Mouse (Mus musculus): Measurements from ENCODE around the gene Enkur. TPM values are rescaled to one million over a fixed set of nuclear protein-coding genes. Genes with fewer than 3 reads are reported as not detected.

The Enkur gene
- polyA plus RNA-seq, 1 experiment: 0.09 TPM

DNA sequence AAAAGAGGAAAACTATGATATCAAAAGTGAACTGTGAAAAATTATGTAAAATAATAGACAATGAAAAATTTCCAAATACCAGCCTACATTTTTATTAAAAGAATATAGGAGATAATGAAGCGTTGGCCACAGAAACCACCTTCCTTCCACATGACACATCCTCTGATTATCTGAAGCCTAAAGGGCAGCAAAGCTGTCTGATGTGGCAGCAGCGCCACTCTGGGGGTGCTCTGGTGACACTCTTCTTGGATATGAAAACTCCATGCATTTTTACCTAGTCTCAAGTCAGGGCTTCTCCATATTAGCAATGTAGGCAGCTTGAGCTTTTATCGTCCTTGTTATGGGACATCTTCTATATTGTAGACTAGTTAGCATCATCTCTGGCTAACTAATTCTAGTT, 51.7 kb downstream of the Enkur start:
- no peak overlapping the region for H3K27ac ChIP-seq (ENCODE audit: insufficient read depth, low read depth, low read length)
- no peaks in the 10 kb centered on the region for H3K36me3 ChIP-seq (ENCODE audit: control insufficient read depth, insufficient read depth, low read length)
- no peaks in the 10 kb centered on the region for H3K27me3 ChIP-seq (ENCODE audit: control insufficient read depth, insufficient read depth, low read length)
- TF ChIP-seq CTCF (IDR thresholded peaks at IDR 0.05; ENCODE audit: extremely low read depth, insufficient read length, insufficient replicate concordance, low read depth, low read length) (0 out of 2 replicates have a peak, but pooled peaks have one; percentile 6), POLR2A (IDR thresholded peaks at IDR 0.05; ENCODE audit: low read depth, low read length) (no peak)
- no peak overlapping the region for H3K4me3 ChIP-seq (ENCODE audit: low read depth, low read length)
- H3K4me1 ChIP-seq (ENCODE audit: control insufficient read depth, insufficient read depth, insufficient read length, low read length): no peaks in the 10 kb centered on the region
- WGBS: 81% methylated on average over 3 of the region's 3 CpGs

DNA sequence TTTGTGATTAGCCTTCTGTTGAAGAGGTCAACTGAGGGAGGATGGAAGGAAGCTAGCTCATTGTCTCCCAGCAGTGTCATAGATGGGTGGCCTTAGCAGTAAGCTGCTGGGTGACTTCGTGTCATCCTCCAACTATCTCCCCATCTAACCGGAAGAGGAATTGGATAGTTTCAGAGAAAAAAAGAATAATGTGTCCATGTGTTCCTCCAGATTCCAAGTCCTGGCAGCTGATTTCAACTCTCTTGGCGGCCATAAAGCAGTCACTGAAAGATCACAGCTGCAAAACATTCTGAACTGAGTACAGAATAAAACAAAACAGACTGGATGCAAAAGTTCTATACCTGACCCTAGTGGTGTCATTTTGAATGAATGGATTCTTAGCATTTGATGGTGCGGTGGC, 58.0 kb downstream of the Enkur start:
- WGBS: 81% methylated on average over 4 of the region's 4 CpGs

DNA sequence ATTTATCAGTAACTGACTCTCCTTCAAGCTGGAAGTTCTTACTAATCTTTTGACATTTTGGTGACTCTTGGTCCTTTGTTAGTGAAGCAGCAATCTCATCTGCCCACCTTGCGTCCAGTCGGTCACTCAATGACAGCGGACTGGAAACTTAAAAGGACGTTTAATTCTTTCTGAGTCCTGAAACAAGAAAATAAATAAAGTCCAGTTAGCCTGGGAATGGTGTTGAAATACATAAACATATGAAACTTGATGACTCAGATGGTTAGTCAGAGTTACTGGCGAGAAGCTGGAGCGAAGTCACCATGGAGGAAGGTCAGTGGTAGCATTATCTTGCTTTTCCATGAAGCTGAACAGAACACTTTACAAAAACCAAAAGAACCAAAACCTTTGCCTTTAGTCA, 58.7 kb downstream of the Enkur start:
- TF ChIP-seq CTCF (IDR thresholded peaks at IDR 0.05; ENCODE audit: extremely low read depth, insufficient read length, insufficient replicate concordance, low read depth, low read length) (no peak), POLR2A (IDR thresholded peaks at IDR 0.05; ENCODE audit: low read depth, low read length) (no peak)
- Histone ChIP-seq H3K4me3 (ENCODE audit: low read depth, low read length) (no peak overlapping the region), H3K27me3 (ENCODE audit: control insufficient read depth, insufficient read depth, low read length) (no peaks in the 10 kb centered on the region), H3K27ac (ENCODE audit: insufficient read depth, low read depth, low read length) (no peak overlapping the region), H3K4me1 (ENCODE audit: control insufficient read depth, insufficient read depth, insufficient read length, low read length) (peaks cover 2% of the 10 kb centered on the region; the same call in 1 of the 2 replicates), H3K36me3 (ENCODE audit: control insufficient read depth, insufficient read depth, low read length) (no peaks in the 10 kb centered on the region)
- WGBS: 75% methylated on average over 6 of the region's 6 CpGs

More for the DNA sequence above, 58.0 kb downstream of the Enkur start:
- no peak for TF ChIP-seq CTCF (IDR thresholded peaks at IDR 0.05; ENCODE audit: extremely low read depth, insufficient read length, insufficient replicate concordance, low read depth, low read length)
- no peak for TF ChIP-seq POLR2A (IDR thresholded peaks at IDR 0.05; ENCODE audit: low read depth, low read length)
- Histone ChIP-seq H3K4me1 (ENCODE audit: control insufficient read depth, insufficient read depth, insufficient read length, low read length) (no peaks in the 10 kb centered on the region), H3K27me3 (ENCODE audit: control insufficient read depth, insufficient read depth, low read length) (no peaks in the 10 kb centered on the region), H3K27ac (ENCODE audit: insufficient read depth, low read depth, low read length) (no peak overlapping the region), H3K4me3 (ENCODE audit: low read depth, low read length) (no peak overlapping the region), H3K36me3 (ENCODE audit: control insufficient read depth, insufficient read depth, low read length) (no peaks in the 10 kb centered on the region)

DNA sequence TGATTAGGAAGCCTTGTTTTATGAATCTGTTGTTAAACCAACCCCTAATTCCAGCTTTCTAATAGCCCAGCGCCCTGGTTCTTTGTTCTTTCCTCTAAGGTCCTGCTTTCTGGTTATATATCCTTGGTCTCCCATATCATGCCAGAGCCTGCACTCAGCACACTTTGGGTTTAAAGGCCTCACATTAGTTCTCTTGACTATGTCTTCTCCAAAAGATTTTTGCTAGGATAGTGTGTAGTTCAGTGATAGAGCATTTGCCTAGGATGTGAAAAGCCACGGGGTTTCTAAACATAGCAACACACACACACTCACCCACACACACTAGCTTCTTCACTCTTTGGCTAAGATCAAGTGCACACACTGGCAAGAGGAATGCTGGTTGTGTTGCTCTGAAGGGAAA, 62.5 kb downstream of the Enkur start:
- Histone ChIP-seq H3K27ac (ENCODE audit: insufficient read depth, low read depth, low read length) (no peak overlapping the region), H3K36me3 (ENCODE audit: control insufficient read depth, insufficient read depth, low read length) (no peaks in the 10 kb centered on the region), H3K4me1 (ENCODE audit: control insufficient read depth, insufficient read depth, insufficient read length, low read length) (peaks cover 5% of the 10 kb centered on the region; the same call in 1 of the 2 replicates), H3K4me3 (ENCODE audit: low read depth, low read length) (no peak overlapping the region), H3K27me3 (ENCODE audit: control insufficient read depth, insufficient read depth, low read length) (no peaks in the 10 kb centered on the region)
- TF ChIP-seq POLR2A (IDR thresholded peaks at IDR 0.05; ENCODE audit: low read depth, low read length) (no peak), CTCF (IDR thresholded peaks at IDR 0.05; ENCODE audit: extremely low read depth, insufficient read length, insufficient replicate concordance, low read depth, low read length) (no peak)
- 30% methylated on average over 2 of the region's 2 CpGs for WGBS

DNA sequence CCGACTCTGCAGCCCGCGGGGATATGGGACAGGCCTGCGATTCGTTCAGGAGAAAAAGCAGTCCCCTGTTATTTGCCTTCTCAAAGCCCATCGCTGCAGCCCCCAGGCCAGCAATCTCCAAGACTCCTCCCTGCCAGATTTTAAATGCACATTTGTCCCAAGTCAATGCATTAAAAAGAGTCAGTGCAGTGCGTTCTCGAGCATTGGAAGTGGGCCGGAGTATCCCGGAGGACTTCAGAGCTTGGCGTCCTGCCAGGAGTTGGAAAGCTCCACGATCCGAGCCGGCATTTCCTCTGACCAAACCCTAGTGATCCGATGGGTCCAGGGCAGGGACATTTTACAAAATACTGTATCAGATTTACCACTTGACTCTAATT, 63.0 kb downstream of the Enkur start:
- Histone ChIP-seq H3K27ac (ENCODE audit: insufficient read depth, low read depth, low read length) (no peak overlapping the region), H3K27me3 (ENCODE audit: control insufficient read depth, insufficient read depth, low read length) (no peaks in the 10 kb centered on the region), H3K36me3 (ENCODE audit: control insufficient read depth, insufficient read depth, low read length) (no peaks in the 10 kb centered on the region), H3K4me3 (ENCODE audit: low read depth, low read length) (peak overlapping the region; percentile 59), H3K4me1 (ENCODE audit: control insufficient read depth, insufficient read depth, insufficient read length, low read length) (peaks cover 5% of the 10 kb centered on the region; the same call in 1 of the 2 replicates)
- under 1% methylated on average over 15 of the region's 15 CpGs for WGBS
- TF ChIP-seq CTCF (IDR thresholded peaks at IDR 0.05; ENCODE audit: extremely low read depth, insufficient read length, insufficient replicate concordance, low read depth, low read length) (no peak), POLR2A (IDR thresholded peaks at IDR 0.05; ENCODE audit: low read depth, low read length) (no peak)

DNA sequence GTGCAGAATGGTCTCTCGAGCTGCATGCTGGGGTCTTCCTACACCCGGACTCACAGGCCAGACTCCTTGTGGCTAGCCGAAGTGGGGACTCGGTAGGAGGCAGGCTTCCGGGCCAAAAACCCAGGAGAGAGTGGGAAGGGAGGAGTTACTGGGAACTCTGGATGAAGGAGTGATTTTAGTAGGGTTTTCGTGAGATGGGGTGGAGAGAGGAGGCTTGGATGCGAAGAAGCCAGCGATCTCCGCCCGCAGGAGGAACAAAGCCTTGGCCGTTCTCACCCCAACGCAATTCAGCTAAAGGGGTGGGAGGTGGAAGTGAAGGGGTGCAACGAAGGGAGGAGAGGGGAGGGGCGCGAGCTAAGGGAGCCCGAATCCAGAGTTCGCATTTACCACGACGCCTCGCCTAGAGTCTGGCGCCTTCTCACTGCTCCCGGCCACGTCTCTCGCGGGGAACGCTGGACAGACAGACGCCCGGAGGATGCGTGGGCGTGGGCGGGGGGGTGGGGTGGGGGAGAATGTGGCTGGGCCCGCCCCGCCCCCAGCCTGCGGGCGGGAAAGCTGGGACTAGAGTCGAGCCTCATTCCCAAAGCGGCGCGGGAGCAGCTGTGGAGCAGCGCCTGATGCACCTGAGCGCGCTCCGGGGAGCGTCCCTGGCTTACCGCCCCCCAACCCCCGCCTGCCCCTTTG, 63.5 kb downstream of the Enkur start:
- no peak overlapping the region for H3K27ac ChIP-seq (ENCODE audit: insufficient read depth, low read depth, low read length)

DNA sequence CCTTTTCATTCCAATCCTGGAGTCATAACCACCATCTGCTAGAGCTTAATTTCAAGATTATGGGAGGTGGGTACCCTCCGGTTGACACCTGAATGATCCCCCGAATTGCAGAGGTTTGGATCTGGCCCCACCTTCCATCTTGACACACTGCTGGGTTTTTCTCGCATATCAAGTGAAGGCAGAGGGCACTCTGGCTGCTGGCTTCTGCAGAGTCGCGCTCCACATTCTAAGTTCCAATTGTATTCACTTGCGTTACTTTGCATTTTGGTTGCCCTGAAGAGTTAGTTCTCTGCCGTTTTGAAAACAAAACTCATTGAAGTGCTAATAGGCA, 64.0 kb downstream of the Enkur start:
- H3K4me3 ChIP-seq (ENCODE audit: low read depth, low read length): peak overlapping the region; percentile 59
- WGBS: 23% methylated on average over 7 of the region's 7 CpGs
- peaks cover 5% of the 10 kb centered on the region; the same call in 1 of the 2 replicates for H3K4me1 ChIP-seq (ENCODE audit: control insufficient read depth, insufficient read depth, insufficient read length, low read length)
- no peak for TF ChIP-seq CTCF (IDR thresholded peaks at IDR 0.05; ENCODE audit: extremely low read depth, insufficient read length, insufficient replicate concordance, low read depth, low read length)
- no peak for TF ChIP-seq POLR2A (IDR thresholded peaks at IDR 0.05; ENCODE audit: low read depth, low read length)
- no peak overlapping the region for H3K27ac ChIP-seq (ENCODE audit: insufficient read depth, low read depth, low read length)
- no peaks in the 10 kb centered on the region for H3K36me3 ChIP-seq (ENCODE audit: control insufficient read depth, insufficient read depth, low read length)
- H3K27me3 ChIP-seq (ENCODE audit: control insufficient read depth, insufficient read depth, low read length): no peaks in the 10 kb centered on the region

More for the DNA sequence above, 63.5 kb downstream of the Enkur start:
- Histone ChIP-seq H3K4me3 (ENCODE audit: low read depth, low read length) (peak overlapping the region; percentile 59), H3K4me1 (ENCODE audit: control insufficient read depth, insufficient read depth, insufficient read length, low read length) (peaks cover 5% of the 10 kb centered on the region; the same call in 1 of the 2 replicates), H3K36me3 (ENCODE audit: control insufficient read depth, insufficient read depth, low read length) (no peaks in the 10 kb centered on the region), H3K27me3 (ENCODE audit: control insufficient read depth, insufficient read depth, low read length) (no peaks in the 10 kb centered on the region)
- TF ChIP-seq POLR2A (IDR thresholded peaks at IDR 0.05; ENCODE audit: low read depth, low read length): no peak
- TF ChIP-seq CTCF (IDR thresholded peaks at IDR 0.05; ENCODE audit: extremely low read depth, insufficient read length, insufficient replicate concordance, low read depth, low read length): no peak
- 1% methylated on average over 46 of the region's 46 CpGs for WGBS

Other genes starting within 250 kb of the Enkur start
- gene Arhgap21, start 236.5 kb downstream of the Enkur start, polyA plus RNA-seq (2012; rRNA removed): 4.9 and 12.6 TPM in 2 replicates
- gene Thnsl1, start 359 bp upstream of the Enkur start, polyA plus RNA-seq (2012; rRNA removed): 0.98 and 2.4 TPM in 2 replicates
- gene Gpr158, start 162.2 kb upstream of the Enkur start, polyA plus RNA-seq (2012; rRNA removed): 0.01 TPM in 1 of 2 replicates, not detected in the other